ENCODE assay signal across 18 mouse cellular contexts in genomic region chr4:12560546-12560945, GRCm38 (mm10).
"Had no signal": no experiment of that assay in that cellular context is flagged by ENCODE, and none has a peak within 500 bp of the region (broad histone marks: within the 10 kb centered on the region; RNA-seq: fewer than 3 reads in every experiment).

No protein-coding gene starts in this region.

- ATAC-seq: inflammation-experienced regulatory T-cells, adult 6 months; intestine, embryonic 16.5 days; liver, postnatal 0 days had no signal

- H3K27ac ChIP-seq: layer of hippocampus, adult 2 months; limb, embryonic 15.5 days; liver, embryonic 14.5 days; stomach, embryonic 15.5 days had no signal

- H3K9me3 ChIP-seq: limb, embryonic 15.5 days; megakaryocyte, embryonic 14.5 days; stomach, embryonic 15.5 days had no signal

- H3K36me3 ChIP-seq: limb, embryonic 15.5 days; stomach, embryonic 15.5 days had no signal

- H3K27me3 ChIP-seq: limb, embryonic 15.5 days; megakaryocyte, embryonic 14.5 days; stomach, embryonic 15.5 days had no signal

- H3K4me1 ChIP-seq: limb, embryonic 15.5 days; megakaryocyte, embryonic 14.5 days; stomach, embryonic 15.5 days had no signal

- H3K4me2 ChIP-seq: limb, embryonic 15.5 days; liver, embryonic 11.5 days; midbrain, embryonic 11.5 days; stomach, embryonic 15.5 days had no signal

- H3K4me3 ChIP-seq: layer of hippocampus, adult 2 months; limb, embryonic 15.5 days; megakaryocyte, embryonic 14.5 days; stomach, embryonic 15.5 days had no signal

- H3K9ac ChIP-seq: limb, embryonic 15.5 days; liver, embryonic 14.5 days; liver, postnatal 0 days; stomach, embryonic 15.5 days had no signal

- DNase-seq: kidney, adult 18-20 months; kidney, adult 9 months; kidney, postnatal 14 days; layer of hippocampus, adult 9-11 months; liver, postnatal 0 days; lung, postnatal 14 days; right cerebral cortex, postnatal 14 days; spleen, adult 18-20 months; thymus, postnatal 25 days had no signal
